Mouse (Mus musculus) spleen, adult 2 months (tissue): Measurements from ENCODE around the gene Snapc3.

Experiments used
- CTCF ChIP-seq: fragments of 200-500 bp; IDR thresholded peaks from 2 replicates; pipeline ENCODE4 v1.5.1; 2011; ENCODE audit warnings: mild to moderate bottlenecking, inconsistent platforms; ENCODE audit not compliant: insufficient read depth, insufficient read length, insufficient replicate concordance; ENCODE audit errors: extremely low read depth
- POLR2A ChIP-seq: fragments of 200-500 bp; IDR thresholded peaks from 2 replicates; pipeline ENCODE4 v1.6.1; 2011; ENCODE audit warnings: low read depth, low read length, inconsistent platforms

DNA sequence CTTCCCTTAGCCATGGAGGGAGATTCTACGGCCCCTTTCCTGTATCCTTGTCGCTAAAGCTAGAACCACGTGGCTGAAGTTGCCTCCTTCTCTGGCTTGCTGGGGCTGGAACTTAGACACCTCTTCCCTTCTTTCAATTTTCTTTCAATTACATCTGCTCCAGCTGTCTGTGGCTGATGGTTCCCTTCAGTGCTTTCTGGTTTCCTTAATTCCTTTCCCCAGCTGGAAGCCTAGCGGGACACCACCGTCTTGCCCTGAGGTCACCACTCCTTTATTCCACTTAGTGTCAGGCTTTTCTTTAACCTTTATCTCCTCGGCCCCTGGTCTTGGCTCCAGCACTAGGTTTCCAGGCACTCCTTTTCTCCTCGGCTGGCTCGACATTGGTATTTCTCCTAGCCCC, 93.6 kb downstream of the Snapc3 start:
- TF ChIP-seq CTCF, result no peak
- TF ChIP-seq POLR2A, result no peak
